Mouse (Mus musculus) cerebellum, adult 2 months (tissue): ENCODE measurements at regions not wholly inside any gene's neighbourhood (a gene's known extent, or its start where the extent isn't known, plus 50 kb on each side); places are given as distances from the start of the nearest gene placed in this dataset.

Source experiments
- DNase-seq, 2 experiments: peaks; one replicate each; pipeline ENCODE4 v3.0.0; 2021
- H3K27ac ChIP-seq: fragments of 200-500 bp; 2 replicates; pipeline ENCODE4 v1.5.1; 2012; ENCODE audit warnings: low read length, control low read depth, inconsistent platforms; ENCODE audit not compliant: insufficient read depth
- H3K27me3 ChIP-seq: fragments of 200-500 bp; 2 replicates; pipeline ENCODE4 v1.6.1; 2012; ENCODE audit warnings: inconsistent platforms, mild to moderate bottlenecking, low read length, moderate library complexity; ENCODE audit not compliant: control insufficient read depth, insufficient read depth
- H3K4me1 ChIP-seq: fragments of 200-500 bp; 2 replicates; pipeline ENCODE4 v1.6.1; 2011; ENCODE audit warnings: low read length; ENCODE audit not compliant: control insufficient read depth, insufficient read depth
- H3K4me3 ChIP-seq: fragments of 200-500 bp; replicated peaks from 2 replicates; pipeline ENCODE3; 2011; ENCODE audit warnings: mild to moderate bottlenecking, low read depth, low read length, control low read depth; ENCODE audit not compliant: insufficient read depth
- CTCF ChIP-seq: fragments of 200-500 bp; IDR thresholded peaks from 2 replicates; pipeline ENCODE4 v1.5.1; 2011; ENCODE audit warnings: low read depth, mild to moderate bottlenecking, control low read depth, low read length, moderate library complexity, borderline replicate concordance; ENCODE audit not compliant: insufficient read depth
- POLR2A ChIP-seq: fragments of 200-500 bp; IDR thresholded peaks from 2 replicates; pipeline ENCODE4 v1.6.1; 2011; ENCODE audit warnings: low read length, control low read depth, borderline replicate concordance; ENCODE audit not compliant: insufficient read depth
- WGBS: fragments of 180-500 bp; shearing (Covaris S2); methylation state at CpG from one replicate; pipeline ENCODE4 v1.1.7; 2018; 5-methylcytosine and 5-hydroxymethylcytosine counted together

- TF ChIP-seq POLR2A (no peak), CTCF (no peak)
- Histone ChIP-seq H3K27me3 (no peaks in the 10 kb centered on the region), H3K4me1 (no peaks in the 10 kb centered on the region), H3K27ac (no peak overlapping the region), H3K4me3 (no peak overlapping the region)
- 78% methylated on average over 4 of the region's 4 CpGs for WGBS
- DNase-seq, result no peak
Measured at GRCm38 (mm10) chr4:125890510-125890909, 133.8 kb upstream of the Csf3r start.

DNA sequence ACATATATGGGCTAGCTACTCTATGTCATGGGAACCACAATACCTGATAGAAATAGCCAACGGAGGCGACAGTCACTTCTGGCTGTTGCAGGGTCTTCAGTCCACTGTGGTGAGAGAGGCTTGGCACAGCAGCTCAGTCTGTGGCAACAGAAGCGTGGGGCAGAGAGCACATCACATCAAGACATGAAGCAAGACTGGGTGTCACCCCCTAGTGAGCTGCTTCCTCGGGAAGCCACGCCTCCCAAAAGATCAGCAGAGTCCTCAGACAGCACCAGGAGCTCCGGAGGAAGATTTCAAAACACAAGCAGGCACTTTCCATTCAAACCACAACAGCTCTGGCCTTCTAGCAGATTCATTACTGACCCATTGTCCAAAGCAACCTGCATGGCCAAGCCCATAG lies 131.2 kb upstream of the Csf3r start:
- TF ChIP-seq POLR2A (no peak), CTCF (no peak)

DNA sequence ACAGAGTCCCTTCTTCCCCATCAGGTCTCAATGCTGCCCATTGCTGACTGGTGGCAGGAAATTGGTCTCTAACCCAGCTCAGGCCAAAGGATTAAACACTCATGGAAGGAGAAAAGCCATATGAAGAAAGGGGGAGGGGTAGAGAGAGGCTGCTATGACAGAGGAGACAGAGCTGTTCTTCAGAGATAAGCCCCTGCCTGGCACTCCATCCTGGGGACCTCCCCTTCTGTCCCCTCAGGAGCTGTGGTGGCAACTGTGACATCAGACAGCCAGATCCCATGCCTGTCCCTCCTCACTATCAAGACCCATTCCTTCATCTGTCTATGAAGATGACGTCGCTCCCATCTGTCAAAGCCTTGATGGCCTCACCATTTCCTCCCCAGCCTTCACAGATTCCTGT lies 126.6 kb upstream of the Csf3r start:
- Histone ChIP-seq H3K27me3 (no peaks in the 10 kb centered on the region), H3K4me3 (no peak overlapping the region), H3K27ac (no peak overlapping the region), H3K4me1 (no peaks in the 10 kb centered on the region)
- TF ChIP-seq CTCF (no peak), POLR2A (no peak)
- no peak for DNase-seq
- 78% methylated on average over 2 of the region's 2 CpGs for WGBS

More for the DNA sequence above, 131.2 kb upstream of the Csf3r start:
- Histone ChIP-seq H3K27ac (no peak overlapping the region), H3K27me3 (no peaks in the 10 kb centered on the region), H3K4me1 (no peaks in the 10 kb centered on the region), H3K4me3 (no peak overlapping the region)
- 82% methylated on average over 6 of the region's 6 CpGs for WGBS
- no peak for DNase-seq

- DNase-seq, result no peak
- Histone ChIP-seq H3K4me3 (no peak overlapping the region), H3K4me1 (no peaks in the 10 kb centered on the region), H3K27ac (no peak overlapping the region), H3K27me3 (no peaks in the 10 kb centered on the region)
- WGBS, result 11% methylated on average over 11 of the region's 11 CpGs
- no peak for TF ChIP-seq CTCF
- no peak for TF ChIP-seq POLR2A
Measured at GRCm38 (mm10) chr4:125898631-125899348, 125.6 kb upstream of the Csf3r start.

DNA sequence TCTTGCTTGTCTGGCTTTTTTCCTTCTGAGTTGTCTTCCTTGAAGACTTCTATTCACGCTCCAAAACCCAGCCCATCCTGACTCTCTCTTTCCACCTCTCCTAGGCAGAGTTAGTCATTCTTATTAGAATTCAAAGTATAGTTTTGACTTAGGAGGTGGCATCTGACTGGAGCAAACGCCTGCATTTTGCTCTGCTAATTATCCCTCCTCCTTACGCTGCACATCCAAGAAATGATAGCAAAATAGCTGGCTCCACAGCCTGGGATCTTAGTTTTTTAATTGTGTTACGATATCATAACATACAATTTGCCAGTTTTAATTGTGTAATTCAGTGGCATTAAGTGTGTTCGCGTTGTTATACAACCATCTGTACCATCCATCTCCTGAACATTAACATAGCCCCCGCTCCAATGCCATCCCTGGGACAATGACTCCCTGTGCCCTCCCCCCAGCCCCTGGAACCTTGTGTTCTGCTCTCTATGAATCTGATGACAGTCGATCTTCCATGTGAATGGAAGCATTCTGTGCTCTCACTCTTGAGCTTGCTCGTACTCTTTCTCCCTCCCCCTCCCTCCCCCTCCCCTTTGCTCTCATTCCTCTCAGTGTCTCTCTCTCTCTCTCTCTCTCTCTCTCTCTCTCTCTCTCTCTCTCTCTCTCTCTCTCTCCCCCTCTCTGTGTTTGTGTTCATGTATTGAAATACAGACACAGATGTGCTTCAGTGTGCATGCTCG lies 122.6 kb upstream of the Csf3r start:
- Histone ChIP-seq H3K27me3 (no peaks in the 10 kb centered on the region), H3K4me3 (no peak overlapping the region), H3K27ac (no peak overlapping the region), H3K4me1 (no peaks in the 10 kb centered on the region)
- DNase-seq, result no peak
- TF ChIP-seq POLR2A (no peak), CTCF (no peak)
- WGBS, result 66% methylated on average over 10 of the region's 10 CpGs

GRCm38 (mm10) chr4:125906296-125906695 lies 118.1 kb upstream of the Csf3r start:
- no peak for DNase-seq
- no peak overlapping the region for H3K4me3 ChIP-seq
- no peak overlapping the region for H3K27ac ChIP-seq
- TF ChIP-seq CTCF (no peak), POLR2A (no peak)
- H3K4me1 ChIP-seq, result no peaks in the 10 kb centered on the region
- no peaks in the 10 kb centered on the region for H3K27me3 ChIP-seq
- WGBS, result 36% methylated on average over 5 of the region's 5 CpGs

GRCm38 (mm10) chr4:125908901-125909300 lies 115.4 kb upstream of the Csf3r start:
- 39% methylated on average over 8 of the region's 8 CpGs for WGBS
- TF ChIP-seq POLR2A (no peak), CTCF (no peak)
- H3K27ac ChIP-seq, result no peak overlapping the region
- no peaks in the 10 kb centered on the region for H3K27me3 ChIP-seq
- H3K4me3 ChIP-seq, result no peak overlapping the region
- DNase-seq, result no peak
- H3K4me1 ChIP-seq, result no peaks in the 10 kb centered on the region
